Mouse (Mus musculus) cerebellum, postnatal 25 days (tissue): ENCODE measurements around the gene Gm13306.
"Not testable (repeated sequence)": the region's sequence is repeated elsewhere in the genome, so short reads cannot be mapped to it uniquely, and the experiment has no call there.

Experiments used
- DNase-seq, 2 experiments: peaks; one replicate each; pipeline ENCODE4 v3.0.0; 2021; ENCODE audit warnings: mixed read lengths in 2 of 2

Gm13306 gene

GRCm38 (mm10) chr4:42153136-42153535 lies at the start of gene Gm13306:
Gene Gm13306, plus strand, starts transcription at chr4:42153436.
- not testable (repeated sequence) for DNase-seq

- DNase-seq = not testable (repeated sequence)
Observed at GRCm38 (mm10) chr4:42114517-42114916, 38.7 kb upstream of the Gm13306 start, which contains the start of gene Gm13304. Gene Gm13304, plus strand, starts transcription at chr4:42114817.

- not testable (repeated sequence) for DNase-seq
Observed at GRCm38 (mm10) chr4:42168503-42168902, 15.3 kb downstream of the Gm13306 start, which contains the start of gene Gm13305. Gene Gm13305, minus strand, starts transcription at chr4:42168603.

GRCm38 (mm10) chr4:42178243-42178642 lies 25.0 kb downstream of the Gm13306 start:
- not testable (repeated sequence) for DNase-seq

GRCm38 (mm10) chr4:42183234-42184197 lies 30.3 kb downstream of the Gm13306 start:
- DNase-seq = not testable (repeated sequence)

- not testable (repeated sequence) for DNase-seq
Observed at GRCm38 (mm10) chr4:42184324-42184979, 31.2 kb downstream of the Gm13306 start.

- DNase-seq = not testable (repeated sequence)
Observed at GRCm38 (mm10) chr4:42184980-42185372, 31.7 kb downstream of the Gm13306 start.
